Mouse (Mus musculus): Measurements from ENCODE around the gene Rarb. TPM values are rescaled to one million over a fixed set of nuclear protein-coding genes. Genes with fewer than 3 reads are reported as not detected.

The Rarb gene
- polyA plus RNA-seq, 1 experiment from 2014 or later, result 4.4 TPM

GRCm38 (mm10) chr14:16563912-16564311 lies 255.0 kb downstream of the Rarb start:
- peaks cover 4% of the 10 kb centered on the region; the same call in 1 of the 2 replicates for H3K4me1 ChIP-seq (ENCODE audit: insufficient read depth, low read depth, low read length)
- H3K4me2 ChIP-seq (replicated peaks; ENCODE audit: low read depth, low read length), result no peak overlapping the region
- DNase-seq (ENCODE audit: low spot score) (no peak), ATAC-seq (no peak)
- 75% methylated on average over 2 of the region's 2 CpGs for WGBS
- no peaks in the 10 kb centered on the region for H3K36me3 ChIP-seq (ENCODE audit: insufficient read depth, low read length)
- no peaks in the 10 kb centered on the region for H3K27me3 ChIP-seq (replicated peaks; ENCODE audit: insufficient read depth, low read length)
- H3K9ac ChIP-seq (replicated peaks; ENCODE audit: low read depth), result no peak overlapping the region
- no peak for TF ChIP-seq EP300 (IDR thresholded peaks at IDR 0.05)
- TF ChIP-seq CTCF (IDR thresholded peaks at IDR 0.05), result no peak
- H3K4me3 ChIP-seq (ENCODE audit: low read depth, low read length), result no peak overlapping the region
- H3K9me3 ChIP-seq (ENCODE audit: low read length), result no peaks in the 10 kb centered on the region
- H3K27ac ChIP-seq (ENCODE audit: low read length), result no peak overlapping the region

- Histone ChIP-seq H3K4me2 (replicated peaks; ENCODE audit: low read depth, low read length) (no peak overlapping the region), H3K27me3 (replicated peaks; ENCODE audit: insufficient read depth, low read length) (no peaks in the 10 kb centered on the region), H3K4me1 (ENCODE audit: insufficient read depth, low read depth, low read length) (peaks cover 4% of the 10 kb centered on the region; the same call in 1 of the 2 replicates), H3K27ac (ENCODE audit: low read length) (no peak overlapping the region), H3K36me3 (ENCODE audit: insufficient read depth, low read length) (no peaks in the 10 kb centered on the region), H3K4me3 (ENCODE audit: low read depth, low read length) (no peak overlapping the region), H3K9ac (replicated peaks; ENCODE audit: low read depth) (no peak overlapping the region), H3K9me3 (ENCODE audit: low read length) (no peaks in the 10 kb centered on the region)
- ATAC-seq (no peak), DNase-seq (ENCODE audit: low spot score) (no peak)
- 91% methylated on average over 6 of the region's 6 CpGs for WGBS
- no peak for TF ChIP-seq EP300 (IDR thresholded peaks at IDR 0.05)
- TF ChIP-seq CTCF (IDR thresholded peaks at IDR 0.05), result no peak
These were observed 257.3 kb downstream of the Rarb start for GRCm38 (mm10) chr14:16561496-16562170.

- no peak overlapping the region for H3K9ac ChIP-seq (replicated peaks; ENCODE audit: low read depth)
- H3K4me1 ChIP-seq (ENCODE audit: insufficient read depth, low read depth, low read length), result peaks cover 10% of the 10 kb centered on the region; the same call in 1 of the 2 replicates
- no peaks in the 10 kb centered on the region for H3K9me3 ChIP-seq (ENCODE audit: low read length)
- no peak overlapping the region for H3K4me3 ChIP-seq (ENCODE audit: low read depth, low read length)
- WGBS, result 38% methylated on average over 12 of the region's 12 CpGs
- DNase-seq (ENCODE audit: low spot score), result no peak
- no peak overlapping the region for H3K4me2 ChIP-seq (replicated peaks; ENCODE audit: low read depth, low read length)
- ATAC-seq, result no peak
- H3K36me3 ChIP-seq (ENCODE audit: insufficient read depth, low read length), result no peaks in the 10 kb centered on the region
- TF ChIP-seq CTCF (IDR thresholded peaks at IDR 0.05) (no peak), EP300 (IDR thresholded peaks at IDR 0.05) (no peak)
- no peaks in the 10 kb centered on the region for H3K27me3 ChIP-seq (replicated peaks; ENCODE audit: insufficient read depth, low read length)
- no peak overlapping the region for H3K27ac ChIP-seq (ENCODE audit: low read length)
These were observed 259.4 kb downstream of the Rarb start for GRCm38 (mm10) chr14:16559294-16560217.

GRCm38 (mm10) chr14:16558033-16558432 lies 260.9 kb downstream of the Rarb start:
- WGBS, result 74% methylated on average over 2 of the region's 2 CpGs
- peak; percentile 66 for DNase-seq (ENCODE audit: low spot score)
- Histone ChIP-seq H3K36me3 (ENCODE audit: insufficient read depth, low read length) (no peaks in the 10 kb centered on the region), H3K9ac (replicated peaks; ENCODE audit: low read depth) (no peak overlapping the region), H3K4me2 (replicated peaks; ENCODE audit: low read depth, low read length) (no peak overlapping the region), H3K4me3 (ENCODE audit: low read depth, low read length) (no peak overlapping the region), H3K9me3 (ENCODE audit: low read length) (no peaks in the 10 kb centered on the region), H3K27ac (ENCODE audit: low read length) (no peak overlapping the region), H3K4me1 (ENCODE audit: insufficient read depth, low read depth, low read length) (peaks cover 10% of the 10 kb centered on the region; the same call in 1 of the 2 replicates), H3K27me3 (replicated peaks; ENCODE audit: insufficient read depth, low read length) (no peaks in the 10 kb centered on the region)
- peak; percentile 82 for TF ChIP-seq EP300 (IDR thresholded peaks at IDR 0.05)
- no peak for TF ChIP-seq CTCF (IDR thresholded peaks at IDR 0.05)
- ATAC-seq, result peak; percentile 80

- Histone ChIP-seq H3K4me3 (ENCODE audit: low read depth, low read length) (no peak overlapping the region), H3K27ac (ENCODE audit: low read length) (peak overlapping the region; percentile 21), H3K4me1 (ENCODE audit: insufficient read depth, low read depth, low read length) (peaks cover 10% of the 10 kb centered on the region; the same call in 1 of the 2 replicates), H3K27me3 (replicated peaks; ENCODE audit: insufficient read depth, low read length) (no peaks in the 10 kb centered on the region), H3K9ac (replicated peaks; ENCODE audit: low read depth) (no peak overlapping the region), H3K4me2 (replicated peaks; ENCODE audit: low read depth, low read length) (no peak overlapping the region), H3K9me3 (ENCODE audit: low read length) (no peaks in the 10 kb centered on the region), H3K36me3 (ENCODE audit: insufficient read depth, low read length) (no peaks in the 10 kb centered on the region)
- TF ChIP-seq EP300 (IDR thresholded peaks at IDR 0.05) (no peak), CTCF (IDR thresholded peaks at IDR 0.05) (no peak)
- DNase-seq (ENCODE audit: low spot score), result peak; percentile 43
- WGBS, result 33% methylated on average over 12 of the region's 12 CpGs
- ATAC-seq, result peak; percentile 2; the same call in 1 of the 2 replicates
These were observed 264.1 kb downstream of the Rarb start for GRCm38 (mm10) chr14:16554643-16555459.
